ENCODE assay signal across 8 mouse cellular contexts in the genomic region with DNA sequence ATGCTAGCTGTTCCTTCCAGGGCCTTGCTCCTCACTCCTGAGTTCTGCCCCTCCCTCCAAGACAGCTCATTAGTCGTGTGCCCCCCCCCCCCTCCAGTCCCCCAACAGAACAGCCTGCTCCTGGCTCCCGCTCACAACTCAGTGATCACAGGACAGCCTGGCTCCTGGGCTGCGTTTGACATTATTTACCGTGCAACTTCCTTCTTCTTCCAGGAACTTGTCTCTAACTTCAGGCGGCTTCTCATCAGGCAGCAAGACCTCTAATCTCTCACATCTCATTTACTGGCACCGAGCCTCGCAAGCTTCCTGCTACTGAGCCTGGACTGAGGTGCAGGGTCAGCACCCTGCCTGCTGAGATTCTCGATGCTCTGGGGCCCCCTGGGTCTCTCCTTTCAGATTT. TPM values are rescaled to one million over a fixed set of nuclear protein-coding genes. Genes with fewer than 3 reads are reported as not detected.
DNase-seq lines count a peak whose midpoint lies in the region; ATAC-seq and TF ChIP-seq lines count a peak whose summit lies in the region.

No protein-coding gene starts in this region.

- WGBS in liver, adult 2 months, result 48% methylated on average over 7 of the region's 8 CpGs
- WGBS in forebrain, embryonic 16.5 days, result 18% methylated on average over 8 of the region's 8 CpGs

- intact Hi-C loops in left cerebral cortex, postnatal 14 days (cut with DNase I), result no loop called here

- no peaks in the 10 kb centered on the region for H3K27me3 ChIP-seq in liver, adult 2 months (ENCODE audit: control insufficient read depth, insufficient read depth, low read length)
- H3K27me3 ChIP-seq in forebrain, embryonic 16.5 days (replicated peaks; ENCODE audit: control insufficient read depth, insufficient read depth, low read length), result 0 out of 2 replicates have a peak, but pooled peaks cover 4% of the 10 kb centered on the region

- peaks cover 22% of the 10 kb centered on the region for H3K4me1 ChIP-seq in liver, adult 2 months (ENCODE audit: control insufficient read depth, insufficient read depth, low read length)
- peaks cover 21% of the 10 kb centered on the region for H3K4me1 ChIP-seq in forebrain, embryonic 16.5 days (replicated peaks; ENCODE audit: control insufficient read depth, insufficient read depth, low read length)

- peak; percentile 19 for DNase-seq in liver, adult 2 months (ENCODE audit: extremely low read depth, low read depth, low spot score)
- no peak for DNase-seq in liver
- DNase-seq in adrenal gland, postnatal 14 days, result peak; percentile 65
- peak; percentile 60 to 64 for DNase-seq in kidney, adult 8-10 months
- DNase-seq in lung, postnatal 14 days, result peak; percentile 82
- no peak for DNase-seq in left cerebral cortex, postnatal 14 days (ENCODE audit: low spot score in 2 of 2)
- DNase-seq in embryo, embryonic 11 days, result no peak

- no peak overlapping the region for H3K4me2 ChIP-seq in forebrain, embryonic 16.5 days (ENCODE audit: low read length)

- TF ChIP-seq CTCF in liver, adult 2 months (IDR thresholded peaks at IDR 0.05; ENCODE audit: low read depth, low read length), result no peak

- no peaks in the 10 kb centered on the region for H3K36me3 ChIP-seq in liver, adult 2 months (ENCODE audit: control insufficient read depth, insufficient read depth, low read length)
- H3K36me3 ChIP-seq in forebrain, embryonic 16.5 days (ENCODE audit: control insufficient read depth, insufficient read depth), result no peaks in the 10 kb centered on the region

- no peak for ATAC-seq in forebrain, embryonic 16.5 days

- no peak for TF ChIP-seq POLR2A in liver, adult 2 months (IDR thresholded peaks at IDR 0.05; ENCODE audit: extremely low read depth, insufficient read depth, low read length)

- no peaks in the 10 kb centered on the region for H3K79me2 ChIP-seq in liver, adult 2 months (ENCODE audit: control insufficient read depth, insufficient read depth, low read length)

- no peaks in the 10 kb centered on the region for H3K9me3 ChIP-seq in forebrain, embryonic 16.5 days (ENCODE audit: control insufficient read depth, low read length)

- peak overlapping the region; percentile 55 for H3K27ac ChIP-seq in liver, adult 2 months (replicated peaks; ENCODE audit: insufficient read depth, low read depth, low read length)
- no peak overlapping the region for H3K27ac ChIP-seq in forebrain, embryonic 16.5 days (ENCODE audit: low read length)

- no peak overlapping the region for H3K4me3 ChIP-seq in liver, adult 2 months (ENCODE audit: insufficient read depth, low read depth, low read length)
- no peak overlapping the region for H3K4me3 ChIP-seq in forebrain, embryonic 16.5 days (replicated peaks; ENCODE audit: low read length)

- H3K9ac ChIP-seq in liver, adult 2 months (ENCODE audit: low read depth, low read length), result no peak overlapping the region
- H3K9ac ChIP-seq in forebrain, embryonic 16.5 days (replicated peaks; ENCODE audit: low read depth, low read length), result no peak overlapping the region

RNA-seq across cellular contexts. Expression of a gene that starts 8.5 kb away (rescaled TPM):
- 6.1 and 7.4 TPM in 2 replicates for total RNA-seq in liver, adult 2 months (2014; rRNA removed)
- polyA plus RNA-seq in liver, adult 2 months (2012; rRNA removed), result 10.0 and 11.4 TPM in 2 replicates
- total RNA-seq in adrenal gland, postnatal 14 days (2021), result 11.5 and 12.3 TPM in 2 replicates
- 1 to 10 TPM; 3.4 to 5.1 TPM for total RNA-seq in left cerebral cortex, postnatal 14 days (2021)
- polyA plus RNA-seq in forebrain, embryonic 16.5 days (2015; fragmentation: Nextera tagmentation; extraction: Ambion mirVana), result 3.7 and 5.4 TPM in 2 replicates

RNA-seq across cellular contexts. Expression of a gene that starts 21.2 kb away (rescaled TPM):
- not detected in 2 replicates for total RNA-seq in liver, adult 2 months (2014; rRNA removed)
- not detected in 2 replicates for polyA plus RNA-seq in liver, adult 2 months (2012; rRNA removed)
- not detected in 2 replicates for total RNA-seq in adrenal gland, postnatal 14 days (2021)
- total RNA-seq in left cerebral cortex, postnatal 14 days (2021), result not detected
- not detected in 2 replicates for polyA plus RNA-seq in forebrain, embryonic 16.5 days (2015; fragmentation: Nextera tagmentation; extraction: Ambion mirVana)

RNA-seq across cellular contexts. Expression of a gene that starts 32.7 kb away (rescaled TPM):
- total RNA-seq in liver, adult 2 months (2014; rRNA removed), result 0.65 and 2.0 TPM in 2 replicates
- 0.82 and 0.92 TPM in 2 replicates for polyA plus RNA-seq in liver, adult 2 months (2012; rRNA removed)
- total RNA-seq in adrenal gland, postnatal 14 days (2021), result 17.8 and 22.6 TPM in 2 replicates
- 1 to 10 TPM; 1.6 to 1.7 TPM for total RNA-seq in left cerebral cortex, postnatal 14 days (2021)
- polyA plus RNA-seq in forebrain, embryonic 16.5 days (2015; fragmentation: Nextera tagmentation; extraction: Ambion mirVana), result 72.6 and 82.9 TPM in 2 replicates

RNA-seq across cellular contexts. Expression of a gene that starts 55.9 kb away (rescaled TPM):
- total RNA-seq in liver, adult 2 months (2014; rRNA removed), result 56.9 and 65.1 TPM in 2 replicates
- polyA plus RNA-seq in liver, adult 2 months (2012; rRNA removed), result 45.6 and 69.7 TPM in 2 replicates
- total RNA-seq in adrenal gland, postnatal 14 days (2021), result 29.1 and 34.8 TPM in 2 replicates
- 1 to 10 TPM; 1.3 to 1.4 TPM for total RNA-seq in left cerebral cortex, postnatal 14 days (2021)
- 37.5 and 39.7 TPM in 2 replicates for polyA plus RNA-seq in forebrain, embryonic 16.5 days (2015; fragmentation: Nextera tagmentation; extraction: Ambion mirVana)

RNA-seq across cellular contexts. Expression of a gene that starts 56.1 kb away (rescaled TPM):
- 119 and 136 TPM in 2 replicates for total RNA-seq in liver, adult 2 months (2014; rRNA removed)
- 117 and 144 TPM in 2 replicates for polyA plus RNA-seq in liver, adult 2 months (2012; rRNA removed)
- total RNA-seq in adrenal gland, postnatal 14 days (2021), result 7.5 and 16.4 TPM in 2 replicates
- total RNA-seq in left cerebral cortex, postnatal 14 days (2021), result 1 to 10 TPM; 7.0 to 8.4 TPM
- polyA plus RNA-seq in forebrain, embryonic 16.5 days (2015; fragmentation: Nextera tagmentation; extraction: Ambion mirVana), result 5.2 and 7.1 TPM in 2 replicates

Comparison
In these comparisons a context has a peak if more than half of its experiments do, and no peak if none do; other contexts are left out.
1. DNase-seq: peak in liver, adult 2 months (single experiment), adrenal gland, postnatal 14 days (single experiment), kidney, adult 8-10 months (2 of 2) and lung, postnatal 14 days (single experiment); none in liver (single experiment), left cerebral cortex, postnatal 14 days (0 of 2) and embryo, embryonic 11 days (single experiment).